Mouse (Mus musculus): ENCODE measurements at regions not wholly inside any gene's neighbourhood (a gene's known extent, or its start where the extent isn't known, plus 50 kb on each side); places are given as distances from the start of the nearest gene placed in this dataset.

GRCm38 (mm10) chr6:140158986-140159385 lies 117.7 kb upstream of the Plcz1 start:
- Histone ChIP-seq H3K4me3 (ENCODE audit: low read depth, low read length) (no peak overlapping the region), H3K9ac (ENCODE audit: low read depth, low read length) (no peak overlapping the region), H3K27me3 (ENCODE audit: control insufficient read depth, insufficient read depth, low read depth, low read length) (no peaks in the 10 kb centered on the region), H3K27ac (ENCODE audit: low read length) (no peak overlapping the region), H3K36me3 (ENCODE audit: control insufficient read depth, insufficient read depth, low read length) (no peaks in the 10 kb centered on the region), H3K9me3 (replicated peaks; ENCODE audit: control insufficient read depth, low read length, poor library complexity, severe bottlenecking) (no peaks in the 10 kb centered on the region), H3K4me2 (ENCODE audit: low read length) (no peak overlapping the region), H3K4me1 (ENCODE audit: control insufficient read depth, insufficient read depth, low read length) (no peaks in the 10 kb centered on the region)
- no peak for ATAC-seq
- 82% methylated on average over 13 of the region's 13 CpGs for WGBS

DNA sequence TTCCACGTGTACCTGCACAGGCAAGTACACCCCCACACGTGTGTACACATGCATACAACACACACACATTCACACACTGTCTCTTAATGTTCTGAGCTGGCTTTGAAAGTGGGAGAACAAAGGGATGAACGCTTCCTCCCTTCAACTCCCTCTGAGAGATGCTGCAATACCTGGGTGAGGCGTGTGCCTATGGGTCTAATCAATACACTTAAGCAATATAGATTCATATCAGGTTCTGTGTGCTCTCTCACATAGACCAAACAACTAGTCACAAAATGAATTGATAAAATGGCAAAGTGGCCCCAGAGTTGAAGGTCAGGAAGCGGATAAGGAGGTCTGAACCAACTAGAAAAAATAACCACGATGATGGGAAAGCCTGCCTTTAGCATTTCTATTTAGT lies 116.1 kb upstream of the Plcz1 start:
- WGBS: 85% methylated on average over 6 of the region's 6 CpGs
- no peaks in the 10 kb centered on the region for H3K4me1 ChIP-seq (ENCODE audit: control insufficient read depth, insufficient read depth, low read length)
- H3K9me3 ChIP-seq (replicated peaks; ENCODE audit: control insufficient read depth, low read length, poor library complexity, severe bottlenecking): no peaks in the 10 kb centered on the region
- H3K27ac ChIP-seq (ENCODE audit: low read length): no peak overlapping the region
- H3K27me3 ChIP-seq (ENCODE audit: control insufficient read depth, insufficient read depth, low read depth, low read length): no peaks in the 10 kb centered on the region
- no peak overlapping the region for H3K9ac ChIP-seq (ENCODE audit: low read depth, low read length)
- no peak overlapping the region for H3K4me2 ChIP-seq (ENCODE audit: low read length)
- no peaks in the 10 kb centered on the region for H3K36me3 ChIP-seq (ENCODE audit: control insufficient read depth, insufficient read depth, low read length)
- no peak overlapping the region for H3K4me3 ChIP-seq (ENCODE audit: low read depth, low read length)
- no peak for ATAC-seq

DNA sequence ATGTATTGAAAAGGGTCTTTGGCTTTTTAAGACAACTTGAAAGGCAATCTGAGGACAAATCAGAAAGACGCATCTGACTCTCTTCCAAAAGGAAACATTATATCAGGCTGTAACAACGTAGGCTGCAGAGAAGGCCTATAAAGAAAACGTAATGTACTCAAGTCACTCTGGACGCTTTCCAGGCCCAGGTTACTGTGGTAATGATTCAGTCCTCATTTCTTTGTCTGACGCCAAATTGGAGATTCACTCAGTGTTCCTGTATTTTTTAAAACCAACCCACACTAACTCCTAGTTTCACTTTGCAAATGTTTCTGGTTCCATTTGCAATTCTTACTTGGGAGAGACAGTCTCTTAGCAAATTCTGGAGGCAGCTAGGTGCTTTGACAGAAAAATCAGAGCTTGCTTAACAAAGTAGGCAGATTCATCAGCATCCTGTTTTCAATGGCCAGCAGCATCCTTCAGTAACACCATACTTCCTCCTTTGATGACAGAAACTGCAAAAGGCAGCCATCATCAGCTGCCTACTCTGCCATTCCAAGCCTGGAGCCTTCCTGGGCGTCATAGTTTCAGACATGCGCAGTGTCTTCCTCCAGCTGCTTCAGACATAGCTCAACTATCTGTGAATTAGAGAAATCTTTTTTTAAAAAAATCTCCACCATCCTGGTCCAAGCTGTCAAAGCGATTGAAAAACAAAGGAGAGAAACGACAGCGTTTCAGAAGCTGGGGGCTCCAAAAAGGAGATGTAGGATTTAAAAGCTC lies 111.3 kb upstream of the Plcz1 start:
- Histone ChIP-seq H3K27ac (ENCODE audit: low read length) (no peak overlapping the region), H3K27me3 (ENCODE audit: control insufficient read depth, insufficient read depth, low read depth, low read length) (no peaks in the 10 kb centered on the region), H3K9ac (ENCODE audit: low read depth, low read length) (no peak overlapping the region), H3K4me1 (ENCODE audit: control insufficient read depth, insufficient read depth, low read length) (no peaks in the 10 kb centered on the region), H3K9me3 (replicated peaks; ENCODE audit: control insufficient read depth, low read length, poor library complexity, severe bottlenecking) (no peaks in the 10 kb centered on the region), H3K36me3 (ENCODE audit: control insufficient read depth, insufficient read depth, low read length) (no peaks in the 10 kb centered on the region), H3K4me2 (ENCODE audit: low read length) (no peak overlapping the region), H3K4me3 (ENCODE audit: low read depth, low read length) (no peak overlapping the region)
- WGBS: 69% methylated on average over 10 of the region's 10 CpGs
- ATAC-seq: no peak

DNA sequence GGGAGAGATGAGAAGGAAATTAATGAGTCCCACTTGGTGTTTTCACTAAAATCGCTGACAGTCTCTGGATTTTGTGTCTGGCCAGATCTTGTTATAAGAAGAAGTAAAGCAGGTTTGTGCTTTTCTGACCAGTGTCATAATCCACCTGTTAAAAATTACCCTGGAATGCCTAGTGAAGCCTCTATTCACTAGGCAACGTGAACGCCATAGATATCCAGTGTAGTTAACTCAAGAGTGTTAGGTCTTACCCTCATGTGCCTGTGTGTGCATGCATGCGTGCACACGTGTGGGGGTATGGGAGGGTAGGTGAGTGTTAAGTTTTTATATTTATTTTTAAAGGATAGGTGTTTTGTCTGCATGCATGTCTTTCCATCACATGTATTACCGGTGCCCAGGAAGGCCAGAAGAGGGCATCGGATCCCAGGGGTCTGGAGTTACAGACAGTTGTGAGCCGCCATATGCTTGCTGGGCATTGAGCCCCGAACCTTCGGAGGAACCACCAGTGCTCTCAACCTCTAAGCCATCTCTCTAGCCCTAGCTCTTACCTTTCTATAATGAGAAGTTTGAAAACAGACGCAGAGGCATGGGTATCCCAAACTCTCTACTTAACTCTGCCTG lies 107.5 kb upstream of the Plcz1 start:
- Histone ChIP-seq H3K4me3 (ENCODE audit: low read depth, low read length) (no peak overlapping the region), H3K27ac (ENCODE audit: low read length) (no peak overlapping the region), H3K9ac (ENCODE audit: low read depth, low read length) (no peak overlapping the region), H3K4me2 (ENCODE audit: low read length) (no peak overlapping the region), H3K36me3 (ENCODE audit: control insufficient read depth, insufficient read depth, low read length) (no peaks in the 10 kb centered on the region), H3K27me3 (ENCODE audit: control insufficient read depth, insufficient read depth, low read depth, low read length) (no peaks in the 10 kb centered on the region), H3K9me3 (replicated peaks; ENCODE audit: control insufficient read depth, low read length, poor library complexity, severe bottlenecking) (no peaks in the 10 kb centered on the region), H3K4me1 (ENCODE audit: control insufficient read depth, insufficient read depth, low read length) (no peaks in the 10 kb centered on the region)
- 91% methylated on average over 11 of the region's 11 CpGs for WGBS
- ATAC-seq: no peak

GRCm38 (mm10) chr6:140148138-140148537 lies 106.9 kb upstream of the Plcz1 start:
- no peaks in the 10 kb centered on the region for H3K4me1 ChIP-seq (ENCODE audit: control insufficient read depth, insufficient read depth, low read length)
- no peaks in the 10 kb centered on the region for H3K36me3 ChIP-seq (ENCODE audit: control insufficient read depth, insufficient read depth, low read length)
- no peaks in the 10 kb centered on the region for H3K9me3 ChIP-seq (replicated peaks; ENCODE audit: control insufficient read depth, low read length, poor library complexity, severe bottlenecking)
- no peak for ATAC-seq
- H3K4me3 ChIP-seq (ENCODE audit: low read depth, low read length): no peak overlapping the region
- H3K9ac ChIP-seq (ENCODE audit: low read depth, low read length): no peak overlapping the region
- no peak overlapping the region for H3K27ac ChIP-seq (ENCODE audit: low read length)
- no peaks in the 10 kb centered on the region for H3K27me3 ChIP-seq (ENCODE audit: control insufficient read depth, insufficient read depth, low read depth, low read length)
- no peak overlapping the region for H3K4me2 ChIP-seq (ENCODE audit: low read length)
- WGBS: 34% methylated on average over 3 of the region's 3 CpGs

DNA sequence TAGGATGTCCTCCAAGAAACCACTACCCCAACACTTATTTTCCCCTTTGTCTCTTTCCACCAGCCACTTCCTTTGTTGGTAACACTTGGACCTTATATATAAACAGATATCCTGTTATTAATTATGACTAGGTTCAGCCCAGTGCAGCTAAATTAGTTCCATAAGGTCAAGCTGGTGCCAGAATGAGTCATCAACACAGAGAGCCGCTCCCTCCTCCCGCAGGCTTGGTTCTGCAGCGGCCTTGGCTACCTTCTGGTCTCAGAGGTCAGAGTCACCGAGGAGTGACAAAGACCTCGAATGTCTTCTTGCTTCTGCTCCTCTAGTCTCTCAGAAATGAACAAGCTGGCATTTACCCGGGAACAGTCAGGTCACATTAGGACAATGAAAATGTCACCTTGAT lies 106.5 kb upstream of the Plcz1 start:
- H3K9me3 ChIP-seq (replicated peaks; ENCODE audit: control insufficient read depth, low read length, poor library complexity, severe bottlenecking): no peaks in the 10 kb centered on the region
- no peaks in the 10 kb centered on the region for H3K4me1 ChIP-seq (ENCODE audit: control insufficient read depth, insufficient read depth, low read length)
- H3K27me3 ChIP-seq (ENCODE audit: control insufficient read depth, insufficient read depth, low read depth, low read length): no peaks in the 10 kb centered on the region
- no peaks in the 10 kb centered on the region for H3K36me3 ChIP-seq (ENCODE audit: control insufficient read depth, insufficient read depth, low read length)
- H3K27ac ChIP-seq (ENCODE audit: low read length): no peak overlapping the region
- no peak overlapping the region for H3K4me2 ChIP-seq (ENCODE audit: low read length)
- WGBS: 68% methylated on average over 6 of the region's 6 CpGs
- no peak for ATAC-seq
- no peak overlapping the region for H3K9ac ChIP-seq (ENCODE audit: low read depth, low read length)
- H3K4me3 ChIP-seq (ENCODE audit: low read depth, low read length): no peak overlapping the region

- Histone ChIP-seq H3K9me3 (replicated peaks; ENCODE audit: control insufficient read depth, low read length, poor library complexity, severe bottlenecking) (no peaks in the 10 kb centered on the region), H3K4me1 (ENCODE audit: control insufficient read depth, insufficient read depth, low read length) (no peaks in the 10 kb centered on the region), H3K36me3 (ENCODE audit: control insufficient read depth, insufficient read depth, low read length) (no peaks in the 10 kb centered on the region), H3K27me3 (ENCODE audit: control insufficient read depth, insufficient read depth, low read depth, low read length) (no peaks in the 10 kb centered on the region), H3K9ac (ENCODE audit: low read depth, low read length) (no peak overlapping the region), H3K4me2 (ENCODE audit: low read length) (no peak overlapping the region), H3K27ac (ENCODE audit: low read length) (no peak overlapping the region), H3K4me3 (ENCODE audit: low read depth, low read length) (no peak overlapping the region)
- no peak for ATAC-seq
- WGBS: 67% methylated on average over 8 of the region's 8 CpGs
Measured at GRCm38 (mm10) chr6:140133734-140134133, 92.5 kb upstream of the Plcz1 start.

GRCm38 (mm10) chr6:140126645-140127044 lies 85.4 kb upstream of the Plcz1 start:
- H3K27me3 ChIP-seq (ENCODE audit: control insufficient read depth, insufficient read depth, low read depth, low read length): no peaks in the 10 kb centered on the region
- no peaks in the 10 kb centered on the region for H3K4me1 ChIP-seq (ENCODE audit: control insufficient read depth, insufficient read depth, low read length)
- H3K9ac ChIP-seq (ENCODE audit: low read depth, low read length): no peak overlapping the region
- no peak for ATAC-seq
- no peak overlapping the region for H3K4me3 ChIP-seq (ENCODE audit: low read depth, low read length)
- H3K9me3 ChIP-seq (replicated peaks; ENCODE audit: control insufficient read depth, low read length, poor library complexity, severe bottlenecking): no peaks in the 10 kb centered on the region; the same call in 1 of the 2 replicates
- H3K4me2 ChIP-seq (ENCODE audit: low read length): no peak overlapping the region
- 89% methylated on average over 7 of the region's 7 CpGs for WGBS
- no peaks in the 10 kb centered on the region for H3K36me3 ChIP-seq (ENCODE audit: control insufficient read depth, insufficient read depth, low read length)
- no peak overlapping the region for H3K27ac ChIP-seq (ENCODE audit: low read length)

GRCm38 (mm10) chr6:140114024-140114423 lies 72.8 kb upstream of the Plcz1 start:
- Histone ChIP-seq H3K4me1 (ENCODE audit: control insufficient read depth, insufficient read depth, low read length) (no peaks in the 10 kb centered on the region), H3K36me3 (ENCODE audit: control insufficient read depth, insufficient read depth, low read length) (no peaks in the 10 kb centered on the region), H3K9ac (ENCODE audit: low read depth, low read length) (no peak overlapping the region), H3K27me3 (ENCODE audit: control insufficient read depth, insufficient read depth, low read depth, low read length) (no peaks in the 10 kb centered on the region), H3K4me3 (ENCODE audit: low read depth, low read length) (no peak overlapping the region), H3K27ac (ENCODE audit: low read length) (no peak overlapping the region), H3K9me3 (replicated peaks; ENCODE audit: control insufficient read depth, low read length, poor library complexity, severe bottlenecking) (no peaks in the 10 kb centered on the region), H3K4me2 (ENCODE audit: low read length) (no peak overlapping the region)
- ATAC-seq: no peak
- 90% methylated on average over 2 of the region's 2 CpGs for WGBS

All from midbrain, embryonic 16.5 days (tissue).